Mouse (Mus musculus): Measurements from ENCODE around the gene Pemt. TPM values are rescaled to one million over a fixed set of nuclear protein-coding genes. Genes with fewer than 3 reads are reported as not detected.

Pemt gene
- polyA plus RNA-seq, 1 experiment from 2014 or later, result 6.0 TPM

DNA sequence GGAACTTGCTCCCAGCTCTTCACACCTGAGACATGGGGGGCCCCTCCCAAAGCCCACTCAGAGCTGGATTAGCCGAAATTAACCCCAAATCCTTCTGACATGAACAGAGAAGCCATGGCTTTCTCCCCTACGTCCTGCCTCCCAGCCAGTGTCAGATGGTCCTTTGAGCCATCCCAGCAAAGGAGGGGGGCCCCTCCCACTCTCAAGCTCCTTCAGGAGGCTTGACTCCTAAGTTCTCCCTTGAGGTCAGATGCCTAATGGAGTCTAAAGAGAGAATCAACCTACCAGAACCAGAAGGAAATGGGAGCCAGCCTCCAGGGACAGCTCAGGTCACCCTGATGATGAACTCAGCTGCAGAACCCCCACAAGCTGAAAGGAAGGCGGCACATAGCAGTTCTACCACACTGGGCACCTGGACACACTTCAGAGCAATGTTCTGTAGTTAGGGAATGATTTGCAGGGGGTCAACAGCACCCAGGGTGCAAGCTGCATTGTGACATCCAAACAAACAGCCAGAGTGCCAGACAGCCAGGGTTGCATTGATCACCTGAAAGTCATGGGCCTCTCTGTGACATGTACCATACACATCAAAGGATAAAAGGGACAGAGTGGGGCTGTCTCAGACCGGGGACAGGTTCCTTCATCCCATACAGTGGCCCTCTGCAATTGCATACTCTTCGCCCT is 9.6 kb downstream of the Pemt start:
- WGBS, result 70% methylated on average over 5 of the region's 5 CpGs
- Histone ChIP-seq H3K4me1 (ENCODE audit: control insufficient read depth, insufficient read depth, low read length) (no peaks in the 10 kb centered on the region), H3K4me2 (no peak overlapping the region), H3K36me3 (ENCODE audit: control insufficient read depth, insufficient read depth, low read length) (no peaks in the 10 kb centered on the region), H3K9me3 (ENCODE audit: control insufficient read depth, low read length) (no peaks in the 10 kb centered on the region), H3K4me3 (ENCODE audit: low read depth, low read length) (no peak overlapping the region), H3K27me3 (ENCODE audit: control insufficient read depth, insufficient read depth, low read length) (no peaks in the 10 kb centered on the region), H3K27ac (ENCODE audit: low read depth, low read length) (no peak overlapping the region), H3K9ac (ENCODE audit: low read length) (no peak overlapping the region)
- no peak for DNase-seq (ENCODE audit: low spot score, missing footprints)
- no peak for ATAC-seq (ENCODE audit: low FRiP score)

DNA sequence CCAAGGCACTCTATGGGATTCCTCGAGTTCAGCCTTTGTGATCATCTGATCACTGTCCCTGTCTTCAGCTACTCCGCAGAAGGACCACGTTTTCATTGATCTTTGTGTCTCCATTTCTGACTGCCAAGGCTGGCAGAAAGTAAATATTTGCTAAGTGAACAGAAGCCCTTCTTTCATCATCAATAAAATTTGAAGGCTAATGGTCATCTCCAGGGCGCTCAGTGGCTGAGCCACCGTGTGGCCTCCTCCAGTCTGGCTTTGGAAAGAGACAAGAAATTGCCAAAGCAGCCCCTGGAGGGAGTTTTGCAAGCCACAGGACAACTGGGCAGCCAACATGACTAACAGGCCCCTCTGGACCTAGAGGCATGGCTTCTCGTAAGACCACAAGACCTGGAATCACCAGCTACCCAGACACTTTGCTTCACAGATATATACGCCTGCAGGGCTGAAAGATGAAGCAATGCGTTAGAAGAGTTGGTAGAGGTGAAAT is 11.3 kb downstream of the Pemt start:
- Histone ChIP-seq H3K4me2 (no peak overlapping the region), H3K9ac (ENCODE audit: low read length) (no peak overlapping the region), H3K36me3 (ENCODE audit: control insufficient read depth, insufficient read depth, low read length) (no peaks in the 10 kb centered on the region), H3K4me3 (ENCODE audit: low read depth, low read length) (no peak overlapping the region), H3K27ac (ENCODE audit: low read depth, low read length) (no peak overlapping the region), H3K27me3 (ENCODE audit: control insufficient read depth, insufficient read depth, low read length) (no peaks in the 10 kb centered on the region), H3K4me1 (ENCODE audit: control insufficient read depth, insufficient read depth, low read length) (no peaks in the 10 kb centered on the region), H3K9me3 (ENCODE audit: control insufficient read depth, low read length) (no peaks in the 10 kb centered on the region)
- DNase-seq (ENCODE audit: low spot score, missing footprints) (no peak), ATAC-seq (ENCODE audit: low FRiP score) (no peak)
- 82% methylated on average over 8 of the region's 8 CpGs for WGBS

DNA sequence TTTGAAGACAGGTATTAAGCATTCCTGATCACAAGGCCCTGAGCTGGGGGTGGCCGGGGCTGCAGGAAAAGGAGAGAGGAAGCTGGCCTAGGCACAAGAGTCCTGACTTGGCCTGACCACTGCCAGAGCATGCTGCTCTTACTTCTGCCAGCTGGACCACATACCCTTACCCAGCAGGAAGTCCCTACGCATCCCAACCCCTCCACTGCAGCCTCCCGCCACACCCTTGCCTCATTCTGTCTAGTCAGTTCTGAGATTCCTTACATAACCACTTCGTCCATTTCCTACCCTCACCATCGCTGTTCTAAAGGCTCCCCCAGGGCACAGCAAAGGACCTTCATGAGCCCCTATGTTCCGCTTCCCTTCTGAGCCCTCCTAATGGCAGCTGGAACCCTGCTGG is 12.0 kb downstream of the Pemt start:
- Histone ChIP-seq H3K27me3 (ENCODE audit: control insufficient read depth, insufficient read depth, low read length) (no peaks in the 10 kb centered on the region), H3K4me2 (no peak overlapping the region), H3K4me1 (ENCODE audit: control insufficient read depth, insufficient read depth, low read length) (no peaks in the 10 kb centered on the region), H3K27ac (ENCODE audit: low read depth, low read length) (no peak overlapping the region), H3K9me3 (ENCODE audit: control insufficient read depth, low read length) (no peaks in the 10 kb centered on the region), H3K36me3 (ENCODE audit: control insufficient read depth, insufficient read depth, low read length) (no peaks in the 10 kb centered on the region), H3K9ac (ENCODE audit: low read length) (no peak overlapping the region), H3K4me3 (ENCODE audit: low read depth, low read length) (no peak overlapping the region)
- 79% methylated on average over 6 of the region's 6 CpGs for WGBS
- DNase-seq (ENCODE audit: low spot score, missing footprints) (no peak), ATAC-seq (ENCODE audit: low FRiP score) (no peak)

DNA sequence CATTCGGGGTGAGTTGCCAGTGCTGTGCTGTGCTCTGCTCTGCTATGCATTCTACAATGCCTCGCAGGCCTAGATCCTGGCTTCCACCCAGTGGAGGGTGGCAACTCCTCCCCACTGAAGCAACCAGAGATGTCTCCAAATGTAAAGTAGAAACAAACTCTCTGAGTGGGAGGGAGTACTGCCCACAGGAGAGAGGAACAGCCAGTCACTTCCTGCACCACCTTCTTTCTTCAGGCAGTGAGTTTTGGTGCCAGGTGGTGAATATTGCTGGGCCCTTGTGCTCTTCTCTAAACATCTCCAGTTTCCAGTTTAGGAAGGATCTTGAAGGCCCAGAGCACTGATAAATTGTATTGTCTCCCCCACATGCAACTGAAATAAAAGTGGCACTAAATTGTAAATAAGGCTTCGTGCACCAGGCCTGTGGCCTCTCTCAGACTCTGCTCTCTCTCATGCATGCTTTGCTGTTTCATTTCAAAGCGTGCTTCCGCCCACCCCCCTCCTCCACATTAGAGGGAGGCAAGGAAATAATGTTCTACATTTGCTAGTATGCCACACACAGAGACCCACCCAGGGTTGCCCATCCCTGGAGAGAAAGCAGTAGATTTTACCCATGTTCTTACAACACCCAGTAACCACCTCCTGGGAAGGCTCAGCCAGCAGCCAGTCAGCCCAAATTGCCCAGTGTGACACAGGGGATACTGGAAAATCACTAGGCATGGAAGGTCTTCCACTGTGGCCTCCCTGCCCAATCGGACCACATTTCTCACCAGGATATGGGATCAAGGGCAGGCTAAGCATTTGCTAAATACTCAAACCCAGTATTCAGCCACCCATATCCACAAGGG is 13.5 kb downstream of the Pemt start:
- 84% methylated on average over 6 of the region's 6 CpGs for WGBS
- Histone ChIP-seq H3K27me3 (ENCODE audit: control insufficient read depth, insufficient read depth, low read length) (no peaks in the 10 kb centered on the region), H3K27ac (ENCODE audit: low read depth, low read length) (no peak overlapping the region), H3K4me3 (ENCODE audit: low read depth, low read length) (no peak overlapping the region), H3K4me1 (ENCODE audit: control insufficient read depth, insufficient read depth, low read length) (no peaks in the 10 kb centered on the region), H3K9me3 (ENCODE audit: control insufficient read depth, low read length) (no peaks in the 10 kb centered on the region), H3K4me2 (no peak overlapping the region), H3K9ac (ENCODE audit: low read length) (no peak overlapping the region), H3K36me3 (ENCODE audit: control insufficient read depth, insufficient read depth, low read length) (no peaks in the 10 kb centered on the region)
- DNase-seq (ENCODE audit: low spot score, missing footprints) (no peak), ATAC-seq (ENCODE audit: low FRiP score) (no peak)

DNA sequence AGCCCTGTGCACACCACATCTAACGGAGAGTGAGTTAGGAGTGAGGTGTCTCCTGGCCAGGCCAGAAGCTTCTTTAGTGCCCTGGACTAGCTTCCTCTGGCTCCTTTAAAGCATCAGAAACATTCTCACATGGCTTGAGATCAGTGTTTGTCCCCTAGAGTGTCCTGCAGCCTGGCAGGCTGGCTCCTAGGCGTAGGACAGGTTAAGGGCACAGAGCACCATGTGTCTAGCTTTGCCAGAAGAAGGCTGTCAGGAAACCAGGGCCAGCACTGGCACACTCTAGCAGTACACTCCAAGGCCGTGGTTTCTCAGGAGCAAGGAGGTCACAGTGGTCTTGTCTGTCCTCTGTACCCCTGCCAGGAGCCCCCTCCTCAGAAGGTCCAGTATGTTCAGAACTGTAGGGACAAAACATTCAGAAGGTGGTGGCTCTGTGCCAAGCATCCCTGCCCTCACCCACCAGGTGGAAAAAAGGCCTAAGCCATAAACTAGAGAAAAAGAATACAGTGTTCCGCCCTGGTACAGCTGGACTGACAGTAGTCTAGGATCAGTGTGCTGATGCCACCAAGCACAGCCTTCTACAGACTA is 15.4 kb downstream of the Pemt start:
- H3K4me3 ChIP-seq (ENCODE audit: low read depth, low read length), result no peak overlapping the region
- H3K4me2 ChIP-seq, result no peak overlapping the region
- WGBS, result 83% methylated on average over 4 of the region's 4 CpGs
- no peaks in the 10 kb centered on the region for H3K27me3 ChIP-seq (ENCODE audit: control insufficient read depth, insufficient read depth, low read length)
- no peaks in the 10 kb centered on the region for H3K36me3 ChIP-seq (ENCODE audit: control insufficient read depth, insufficient read depth, low read length)
- H3K4me1 ChIP-seq (ENCODE audit: control insufficient read depth, insufficient read depth, low read length), result no peaks in the 10 kb centered on the region
- no peak for DNase-seq (ENCODE audit: low spot score, missing footprints)
- no peak overlapping the region for H3K9ac ChIP-seq (ENCODE audit: low read length)
- no peak for ATAC-seq (ENCODE audit: low FRiP score)
- no peaks in the 10 kb centered on the region for H3K9me3 ChIP-seq (ENCODE audit: control insufficient read depth, low read length)
- no peak overlapping the region for H3K27ac ChIP-seq (ENCODE audit: low read depth, low read length)

- Histone ChIP-seq H3K4me2 (no peak overlapping the region), H3K9me3 (ENCODE audit: control insufficient read depth, low read length) (no peaks in the 10 kb centered on the region), H3K36me3 (ENCODE audit: control insufficient read depth, insufficient read depth, low read length) (no peaks in the 10 kb centered on the region), H3K27ac (ENCODE audit: low read depth, low read length) (no peak overlapping the region), H3K9ac (ENCODE audit: low read length) (no peak overlapping the region), H3K4me1 (ENCODE audit: control insufficient read depth, insufficient read depth, low read length) (no peaks in the 10 kb centered on the region), H3K4me3 (ENCODE audit: low read depth, low read length) (no peak overlapping the region), H3K27me3 (ENCODE audit: control insufficient read depth, insufficient read depth, low read length) (no peaks in the 10 kb centered on the region)
- WGBS, result 69% methylated on average over 9 of the region's 9 CpGs
- DNase-seq (ENCODE audit: low spot score, missing footprints) (no peak), ATAC-seq (ENCODE audit: low FRiP score) (no peak)
Measured at GRCm38 (mm10) chr11:60029976-60030375, 16.3 kb downstream of the Pemt start.

GRCm38 (mm10) chr11:60027913-60028875 is 18.1 kb downstream of the Pemt start:
- H3K27ac ChIP-seq (ENCODE audit: low read depth, low read length), result no peak overlapping the region
- no peak overlapping the region for H3K4me3 ChIP-seq (ENCODE audit: low read depth, low read length)
- H3K9ac ChIP-seq (ENCODE audit: low read length), result no peak overlapping the region
- H3K4me2 ChIP-seq, result no peak overlapping the region
- no peaks in the 10 kb centered on the region for H3K4me1 ChIP-seq (ENCODE audit: control insufficient read depth, insufficient read depth, low read length)
- H3K27me3 ChIP-seq (ENCODE audit: control insufficient read depth, insufficient read depth, low read length), result no peaks in the 10 kb centered on the region
- no peaks in the 10 kb centered on the region for H3K9me3 ChIP-seq (ENCODE audit: control insufficient read depth, low read length)
- no peak for DNase-seq (ENCODE audit: low spot score, missing footprints)
- no peak for ATAC-seq (ENCODE audit: low FRiP score)
- WGBS, result 78% methylated on average over 10 of the region's 10 CpGs
- no peaks in the 10 kb centered on the region for H3K36me3 ChIP-seq (ENCODE audit: control insufficient read depth, insufficient read depth, low read length)

DNA sequence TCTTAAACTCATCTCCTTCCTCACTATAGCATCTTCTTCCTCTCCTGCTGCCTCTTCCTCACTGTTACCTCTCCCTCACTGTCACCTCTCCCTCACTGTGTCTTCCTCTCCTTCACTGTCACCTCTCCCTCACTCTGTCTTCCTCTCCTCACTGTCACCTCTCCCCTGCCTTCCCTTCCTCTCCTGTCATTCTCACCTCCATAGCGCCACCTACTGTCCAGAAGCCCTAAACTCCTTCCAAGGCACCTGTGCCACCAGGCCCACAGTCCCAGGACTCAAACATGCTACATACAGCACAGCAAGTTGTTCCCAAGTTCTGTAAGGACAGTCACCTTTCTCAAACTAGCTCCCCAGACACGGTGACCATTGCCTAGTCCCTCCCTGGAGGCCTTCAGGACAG is 19.0 kb downstream of the Pemt start:
- Histone ChIP-seq H3K4me1 (ENCODE audit: control insufficient read depth, insufficient read depth, low read length) (no peaks in the 10 kb centered on the region), H3K27ac (ENCODE audit: low read depth, low read length) (no peak overlapping the region)
- ATAC-seq (ENCODE audit: low FRiP score), result no peak

More for the DNA sequence above, 19.0 kb downstream of the Pemt start:
- no peak overlapping the region for H3K4me3 ChIP-seq (ENCODE audit: low read depth, low read length)
- WGBS, result 3% methylated on average over 2 of the region's 2 CpGs
- no peak overlapping the region for H3K4me2 ChIP-seq
- no peaks in the 10 kb centered on the region for H3K36me3 ChIP-seq (ENCODE audit: control insufficient read depth, insufficient read depth, low read length)
- DNase-seq (ENCODE audit: low spot score, missing footprints), result peak; percentile 98
- H3K27me3 ChIP-seq (ENCODE audit: control insufficient read depth, insufficient read depth, low read length), result no peaks in the 10 kb centered on the region
- no peak overlapping the region for H3K9ac ChIP-seq (ENCODE audit: low read length)
- H3K9me3 ChIP-seq (ENCODE audit: control insufficient read depth, low read length), result no peaks in the 10 kb centered on the region
